Mouse (Mus musculus): ENCODE data around the gene P2ry2. TPM values are rescaled to one million over a fixed set of nuclear protein-coding genes. Genes with fewer than 3 reads are reported as not detected.
A peak's percentile ranks its signal among the peaks of the same experiment; 100 is the strongest.

P2ry2 gene
- polyA plus RNA-seq, 1 experiment = 2.4 TPM

- TF ChIP-seq POLR2A (IDR thresholded peaks at IDR 0.05; ENCODE audit: low read depth, low read length) = no peak
- no peak for TF ChIP-seq CTCF (IDR thresholded peaks at IDR 0.05; ENCODE audit: borderline replicate concordance, insufficient read depth, low read length)
- no peak overlapping the region for H3K27ac ChIP-seq (ENCODE audit: insufficient read depth, low read length)
- H3K4me3 ChIP-seq (ENCODE audit: insufficient read depth, low read length) = no peak overlapping the region
- H3K4me1 ChIP-seq (ENCODE audit: control insufficient read depth, insufficient read depth, low read length) = peaks cover 2% of the 10 kb centered on the region
Measured at GRCm38 (mm10) chr7:101049326-101050087, 36.8 kb upstream of the P2ry2 start.

GRCm38 (mm10) chr7:101048247-101048646 is 35.6 kb upstream of the P2ry2 start:
- TF ChIP-seq CTCF (IDR thresholded peaks at IDR 0.05; ENCODE audit: borderline replicate concordance, insufficient read depth, low read length) = no peak
- TF ChIP-seq POLR2A (IDR thresholded peaks at IDR 0.05; ENCODE audit: low read depth, low read length) = no peak
- no peak overlapping the region for H3K27ac ChIP-seq (ENCODE audit: insufficient read depth, low read length)
- peaks cover 2% of the 10 kb centered on the region; the same call in 1 of the 2 replicates for H3K4me1 ChIP-seq (ENCODE audit: control insufficient read depth, insufficient read depth, low read length)
- no peak overlapping the region for H3K4me3 ChIP-seq (ENCODE audit: insufficient read depth, low read length)

GRCm38 (mm10) chr7:101043846-101044541 is 31.3 kb upstream of the P2ry2 start:
- TF ChIP-seq CTCF (IDR thresholded peaks at IDR 0.05; ENCODE audit: borderline replicate concordance, insufficient read depth, low read length) (no peak), POLR2A (IDR thresholded peaks at IDR 0.05; ENCODE audit: low read depth, low read length) (no peak)
- Histone ChIP-seq H3K4me1 (ENCODE audit: control insufficient read depth, insufficient read depth, low read length) (0 out of 2 replicates have a peak, but pooled peaks cover 2% of the 10 kb centered on the region), H3K27ac (ENCODE audit: insufficient read depth, low read length) (peak overlapping the region; percentile 41; the same call in 1 of the 2 replicates), H3K4me3 (ENCODE audit: insufficient read depth, low read length) (no peak overlapping the region)

- Histone ChIP-seq H3K27ac (ENCODE audit: insufficient read depth, low read length) (no peak overlapping the region), H3K4me3 (ENCODE audit: insufficient read depth, low read length) (no peak overlapping the region), H3K4me1 (ENCODE audit: control insufficient read depth, insufficient read depth, low read length) (0 out of 2 replicates have a peak, but pooled peaks cover 2% of the 10 kb centered on the region)
- TF ChIP-seq CTCF (IDR thresholded peaks at IDR 0.05; ENCODE audit: borderline replicate concordance, insufficient read depth, low read length) (no peak), POLR2A (IDR thresholded peaks at IDR 0.05; ENCODE audit: low read depth, low read length) (no peak)
Measured at GRCm38 (mm10) chr7:101041977-101042749, 29.5 kb upstream of the P2ry2 start.

- Histone ChIP-seq H3K4me1 (ENCODE audit: control insufficient read depth, insufficient read depth, low read length) (0 out of 2 replicates have a peak, but pooled peaks cover 2% of the 10 kb centered on the region), H3K4me3 (ENCODE audit: insufficient read depth, low read length) (no peak overlapping the region), H3K27ac (ENCODE audit: insufficient read depth, low read length) (no peak overlapping the region)
- TF ChIP-seq CTCF (IDR thresholded peaks at IDR 0.05; ENCODE audit: borderline replicate concordance, insufficient read depth, low read length) = no peak
Measured at GRCm38 (mm10) chr7:101041544-101041943, 28.9 kb upstream of the P2ry2 start.

GRCm38 (mm10) chr7:101033371-101033770 is 20.7 kb upstream of the P2ry2 start:
- TF ChIP-seq POLR2A (IDR thresholded peaks at IDR 0.05; ENCODE audit: low read depth, low read length) (no peak), CTCF (IDR thresholded peaks at IDR 0.05; ENCODE audit: borderline replicate concordance, insufficient read depth, low read length) (no peak)
- Histone ChIP-seq H3K4me3 (ENCODE audit: insufficient read depth, low read length) (no peak overlapping the region), H3K4me1 (ENCODE audit: control insufficient read depth, insufficient read depth, low read length) (no peaks in the 10 kb centered on the region), H3K27ac (ENCODE audit: insufficient read depth, low read length) (no peak overlapping the region)

- Histone ChIP-seq H3K4me1 (ENCODE audit: control insufficient read depth, insufficient read depth, low read length) (no peaks in the 10 kb centered on the region), H3K27ac (ENCODE audit: insufficient read depth, low read length) (no peak overlapping the region), H3K4me3 (ENCODE audit: insufficient read depth, low read length) (no peak overlapping the region)
- no peak for TF ChIP-seq CTCF (IDR thresholded peaks at IDR 0.05; ENCODE audit: borderline replicate concordance, insufficient read depth, low read length)
- TF ChIP-seq POLR2A (IDR thresholded peaks at IDR 0.05; ENCODE audit: low read depth, low read length) = no peak
Measured at GRCm38 (mm10) chr7:101031234-101031633, 18.6 kb upstream of the P2ry2 start.

- H3K4me1 ChIP-seq (ENCODE audit: control insufficient read depth, insufficient read depth, low read length) = no peaks in the 10 kb centered on the region
- no peak overlapping the region for H3K4me3 ChIP-seq (ENCODE audit: insufficient read depth, low read length)
- TF ChIP-seq CTCF (IDR thresholded peaks at IDR 0.05; ENCODE audit: borderline replicate concordance, insufficient read depth, low read length) = no peak
- TF ChIP-seq POLR2A (IDR thresholded peaks at IDR 0.05; ENCODE audit: low read depth, low read length) = no peak
- H3K27ac ChIP-seq (ENCODE audit: insufficient read depth, low read length) = no peak overlapping the region
Measured at GRCm38 (mm10) chr7:101030756-101031155, 18.1 kb upstream of the P2ry2 start.

- no peaks in the 10 kb centered on the region for H3K4me1 ChIP-seq (ENCODE audit: control insufficient read depth, insufficient read depth, low read length)
- no peak overlapping the region for H3K4me3 ChIP-seq (ENCODE audit: insufficient read depth, low read length)
- no peak overlapping the region for H3K27ac ChIP-seq (ENCODE audit: insufficient read depth, low read length)
- no peak for TF ChIP-seq POLR2A (IDR thresholded peaks at IDR 0.05; ENCODE audit: low read depth, low read length)
- TF ChIP-seq CTCF (IDR thresholded peaks at IDR 0.05; ENCODE audit: borderline replicate concordance, insufficient read depth, low read length) = no peak
Measured at GRCm38 (mm10) chr7:101029446-101029845, 16.8 kb upstream of the P2ry2 start.
